Mouse (Mus musculus) retina, postnatal 1 day (tissue): ENCODE measurements around the gene Orc6.

ENCODE experiments used
- DNase-seq: peaks from one replicate; pipeline ENCODE4 v3.0.0-alpha.2; 2012

Orc6 gene

GRCm38 (mm10) chr8:85299434-85300077 lies at the start of gene Orc6, which contains the start of gene Vps35:
Orc6 (plus strand) TSS chr8:85299632.
Vps35 (minus strand) TSS chr8:85299802.
- DNase-seq: peak; percentile 98

- no peak for DNase-seq
These were observed 12.6 kb upstream of the Orc6 start for GRCm38 (mm10) chr8:85286846-85287245.

DNA sequence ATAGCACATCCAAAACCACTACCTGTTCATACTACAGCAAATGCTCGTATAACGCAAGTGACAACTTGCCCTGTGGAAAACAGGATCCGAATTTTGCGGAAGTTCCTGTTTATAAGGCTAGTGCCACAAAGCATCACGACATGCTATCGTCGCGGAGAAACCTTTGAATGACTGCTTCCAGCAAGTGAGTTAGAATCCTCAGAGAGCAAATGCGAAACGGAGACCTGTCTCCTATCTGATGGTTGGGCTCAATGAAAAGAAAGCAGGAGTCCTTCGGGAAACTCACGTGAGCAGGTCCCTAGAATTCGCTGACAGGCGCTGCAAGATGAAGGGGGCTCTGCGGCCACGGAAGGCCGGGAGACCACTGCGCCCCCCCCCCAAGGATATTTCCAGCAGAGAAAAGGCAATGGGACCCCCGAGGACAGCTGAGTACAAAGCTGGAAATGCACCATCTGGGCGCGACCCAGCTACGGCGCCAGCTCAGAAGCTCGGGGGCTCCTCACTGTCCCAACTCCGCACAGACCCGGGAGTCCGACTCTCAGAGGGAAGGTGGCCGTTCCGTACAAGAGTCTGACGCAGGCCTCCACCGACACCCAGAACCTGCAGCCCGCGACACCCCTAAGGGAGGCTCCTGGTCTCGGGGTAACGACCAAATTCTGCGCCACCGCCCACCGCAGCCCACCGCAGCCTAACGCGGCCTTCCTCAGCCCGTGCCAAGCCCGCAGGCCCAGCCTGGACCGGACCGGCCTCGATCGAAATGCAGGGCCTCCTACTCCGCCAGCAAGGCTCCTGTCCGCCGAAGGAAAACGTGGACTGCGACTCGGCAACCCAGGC lies 615 bp upstream of the Orc6 start:
- no peak for DNase-seq

GRCm38 (mm10) chr8:85301941-85302340 lies 2.5 kb downstream of the Orc6 start:
- DNase-seq: no peak

GRCm38 (mm10) chr8:85302931-85303330 lies 3.5 kb downstream of the Orc6 start:
- no peak for DNase-seq

- no peak for DNase-seq
These were observed 4.1 kb downstream of the Orc6 start for GRCm38 (mm10) chr8:85303531-85303930.

GRCm38 (mm10) chr8:85308564-85308963 lies 9.1 kb downstream of the Orc6 start:
- DNase-seq: no peak

DNA sequence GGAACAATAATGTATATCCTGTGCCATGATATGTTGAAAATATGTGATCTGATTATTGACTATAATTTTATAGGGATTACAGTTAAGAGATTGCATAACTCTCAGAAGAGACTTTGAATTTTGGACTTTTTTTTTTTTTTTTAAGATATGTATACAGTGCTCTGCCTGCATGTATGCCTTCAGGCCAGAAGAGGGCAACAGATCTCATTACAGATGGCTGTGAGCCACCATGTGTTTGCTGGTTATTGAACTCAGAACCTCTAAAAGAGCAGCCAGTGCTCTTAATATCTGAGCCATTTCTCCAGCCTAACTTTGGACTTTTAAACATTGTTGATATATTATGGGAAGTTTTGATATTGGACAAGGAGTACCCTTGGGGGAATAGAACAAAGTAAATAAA lies 12.3 kb downstream of the Orc6 start:
- peak; percentile 36 for DNase-seq

DNA sequence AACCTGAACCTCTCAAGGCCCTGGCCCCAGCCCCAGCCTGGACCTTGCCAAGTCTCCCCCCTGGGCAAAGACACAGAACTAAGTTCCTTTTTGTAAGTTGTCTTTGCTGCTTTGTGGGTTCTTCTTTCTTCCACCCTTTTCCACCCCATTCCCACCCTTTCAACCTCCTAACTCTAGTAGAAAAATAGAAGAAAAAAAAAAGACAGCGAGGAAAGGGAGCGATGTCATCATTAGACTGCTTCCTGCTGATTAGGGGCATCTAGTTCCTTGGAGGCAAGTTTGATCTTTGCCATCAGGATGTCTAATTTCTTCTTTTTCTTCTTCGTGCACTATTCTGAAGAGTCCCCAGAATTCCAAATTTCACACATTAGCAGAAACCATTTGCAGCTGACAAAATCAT lies 13.6 kb downstream of the Orc6 start:
- DNase-seq: no peak

DNA sequence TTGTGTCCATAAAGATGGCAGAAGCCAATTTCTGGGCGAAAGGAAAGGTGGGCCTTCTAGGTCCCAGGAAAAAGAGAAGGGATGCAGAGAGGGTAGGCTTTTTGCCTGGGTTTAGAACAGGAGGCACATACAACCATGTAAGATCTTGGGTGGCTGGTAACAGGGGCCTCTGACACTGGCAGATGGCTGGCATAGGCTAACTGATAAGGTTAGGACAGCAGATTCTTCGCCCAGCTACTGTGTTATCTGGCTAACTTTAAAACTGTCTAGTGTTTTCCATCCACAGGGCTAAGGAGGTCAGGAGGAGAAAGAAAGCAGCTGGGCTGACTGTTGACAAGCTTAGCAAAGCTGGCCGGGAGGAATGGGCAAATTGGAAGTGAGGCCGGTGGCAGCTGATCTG lies 19.1 kb downstream of the Orc6 start:
- DNase-seq: no peak

DNA sequence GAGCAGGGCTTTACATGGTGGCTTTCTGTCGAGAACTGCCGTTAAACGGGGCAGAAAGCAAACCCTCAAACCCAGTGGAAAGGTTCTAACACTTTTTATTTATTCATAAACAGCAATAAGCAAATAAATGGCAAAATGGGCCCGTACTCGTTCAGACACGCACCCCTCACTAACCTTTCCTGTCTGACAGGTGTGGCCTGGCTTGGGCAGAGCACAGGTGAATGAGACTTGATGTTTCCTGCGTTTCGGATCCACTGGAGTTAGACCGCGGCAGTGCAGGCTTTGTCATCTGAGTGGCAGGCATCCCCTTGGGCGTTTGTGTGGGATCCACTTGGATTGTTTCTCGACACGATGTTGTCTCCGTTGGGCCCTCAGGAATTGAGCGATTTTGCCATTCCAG lies 22.5 kb downstream of the Orc6 start:
- DNase-seq: no peak

- DNase-seq: no peak
These were observed 23.7 kb downstream of the Orc6 start for GRCm38 (mm10) chr8:85323084-85323483.

- no peak for DNase-seq
These were observed 27.6 kb downstream of the Orc6 start for GRCm38 (mm10) chr8:85327036-85327435.

GRCm38 (mm10) chr8:85329506-85329905 lies 30.1 kb downstream of the Orc6 start:
- DNase-seq: no peak

- DNase-seq: no peak
These were observed 35.7 kb downstream of the Orc6 start for GRCm38 (mm10) chr8:85335105-85335504.

DNA sequence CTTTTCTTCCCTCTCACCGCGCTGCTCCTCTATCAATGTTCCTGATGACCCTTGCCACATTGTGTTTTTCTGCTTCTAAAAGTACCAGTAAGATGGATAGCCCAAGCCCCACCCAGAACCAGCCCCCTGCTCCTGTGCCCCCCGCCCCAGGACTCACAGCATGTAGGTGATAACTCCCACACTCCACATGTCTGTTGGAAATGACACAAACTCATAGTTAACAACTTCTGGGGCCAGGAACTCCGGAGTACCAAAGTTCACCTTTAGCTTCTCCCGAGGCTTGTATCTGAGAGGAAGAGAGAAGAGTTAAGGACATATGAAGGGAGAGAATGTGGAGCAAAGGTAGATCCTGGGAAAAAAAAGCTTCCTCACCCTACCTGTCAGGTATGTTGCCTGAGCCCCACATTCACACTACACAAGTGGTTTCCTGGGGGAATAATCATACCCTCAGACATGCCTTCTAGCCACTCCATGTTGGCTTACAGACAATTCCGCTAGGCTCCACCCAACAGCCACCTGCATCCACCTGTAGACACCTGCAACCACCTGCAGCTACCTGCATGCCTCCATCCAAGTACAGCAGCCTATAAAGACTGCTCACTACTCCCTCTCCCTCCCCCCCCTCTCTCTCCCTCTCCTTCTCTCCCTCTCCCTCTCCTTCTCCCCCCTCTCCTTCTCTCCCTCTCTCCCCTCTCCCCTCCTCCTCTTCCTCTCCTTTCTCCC lies 36.9 kb downstream of the Orc6 start:
- no peak for DNase-seq

DNA sequence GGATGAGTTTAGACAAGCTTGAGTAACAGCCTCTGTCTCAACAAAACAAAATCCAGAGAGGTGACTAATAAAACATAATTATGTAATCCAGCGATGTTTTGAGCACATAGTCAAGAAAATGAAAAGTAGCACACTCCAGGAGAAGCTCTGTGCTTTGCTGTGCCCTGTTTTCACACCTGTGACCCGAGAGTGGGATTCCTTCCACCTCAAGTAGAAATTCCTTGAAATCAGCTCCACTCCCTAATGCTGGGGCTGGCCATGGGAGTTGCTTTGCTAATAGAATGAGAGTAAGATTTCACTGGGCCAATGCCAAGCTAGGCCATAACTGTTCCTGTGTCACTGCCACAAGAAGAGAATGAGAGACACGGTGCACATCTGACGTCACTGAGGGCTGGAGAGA lies 38.2 kb downstream of the Orc6 start:
- DNase-seq: no peak

GRCm38 (mm10) chr8:85339871-85340573 lies 40.6 kb downstream of the Orc6 start:
- DNase-seq: peak; percentile 47

DNA sequence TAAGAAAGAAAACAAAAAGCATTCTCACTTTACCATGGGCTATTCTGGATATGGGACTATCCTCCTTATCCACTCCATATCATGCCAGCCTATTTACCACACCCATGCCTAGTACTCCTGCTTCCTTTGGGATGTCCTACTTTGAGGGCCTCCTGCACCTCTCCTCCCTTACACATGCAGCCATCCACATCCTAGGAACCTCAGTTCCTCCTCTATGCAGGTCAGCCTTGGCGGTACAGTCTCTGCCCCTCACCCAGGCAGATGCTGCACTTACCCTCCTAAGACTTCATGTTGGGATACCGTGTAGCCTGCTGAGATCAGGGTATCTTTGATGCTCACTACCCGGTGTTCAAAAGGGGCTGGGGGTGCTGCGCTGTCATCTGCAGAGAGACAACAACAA lies 53.9 kb downstream of the Orc6 start:
- no peak for DNase-seq
